In genomic region chr8:94365410-94365981, GRCm38 (mm10) we compare ENCODE assay signal across 8 mouse cellular contexts. TPM values are rescaled to one million over a fixed set of nuclear protein-coding genes. Genes with fewer than 3 reads are reported as not detected.
DNase-seq lines count a peak whose midpoint lies in the region; ATAC-seq and TF ChIP-seq lines count a peak whose summit lies in the region.

No protein-coding gene starts in this region.

- DNase-seq in kidney, adult 2 months, result peak; percentile 72
- DNase-seq in induced T-regulatory cell, adult 2 months (ENCODE audit: low read depth), result peak; percentile 97
- DNase-seq in thymus, postnatal 25 days, result peak; percentile 85
- DNase-seq in forebrain, embryonic 14.5 days (ENCODE audit: low spot score), result no peak
- no peak for DNase-seq in cerebellum, postnatal 14 days
- DNase-seq in cerebellum, postnatal 36 days, result no peak

- no peak for ATAC-seq in kidney, embryonic 14.5 days (ENCODE audit: low FRiP score, low TSS enrichment)
- no peak for ATAC-seq in forebrain, embryonic 14.5 days

- no peak for TF ChIP-seq CTCF in kidney, adult 2 months (conservative IDR thresholded peaks at IDR 0.05; ENCODE audit: insufficient read depth, insufficient read length, low read depth, low read length)

- no peak overlapping the region for H3K4me2 ChIP-seq in kidney, embryonic 14.5 days (replicated peaks; ENCODE audit: low read depth, low read length)
- no peak overlapping the region for H3K4me2 ChIP-seq in forebrain, embryonic 14.5 days (ENCODE audit: low read length)

- H3K4me1 ChIP-seq in kidney, adult 2 months (ENCODE audit: control insufficient read depth, insufficient read depth, low read length), result peaks cover 31% of the 10 kb centered on the region
- no peaks in the 10 kb centered on the region for H3K4me1 ChIP-seq in kidney, embryonic 14.5 days (ENCODE audit: control insufficient read depth, insufficient read depth, low read length)
- H3K4me1 ChIP-seq in forebrain, embryonic 14.5 days (ENCODE audit: control insufficient read depth, insufficient read depth, low read length), result no peaks in the 10 kb centered on the region

- H3K27me3 ChIP-seq in kidney, adult 2 months (replicated peaks; ENCODE audit: control insufficient read depth, insufficient read depth, low read length), result no peaks in the 10 kb centered on the region
- H3K27me3 ChIP-seq in kidney, embryonic 14.5 days (ENCODE audit: control insufficient read depth, insufficient read depth, low read length), result no peaks in the 10 kb centered on the region
- no peaks in the 10 kb centered on the region for H3K27me3 ChIP-seq in forebrain, embryonic 14.5 days (replicated peaks; ENCODE audit: control insufficient read depth, insufficient read depth, low read length)

- TF ChIP-seq POLR2A in kidney, adult 2 months (IDR thresholded peaks at IDR 0.05; ENCODE audit: low read depth, low read length), result peak; percentile 68

- 82% methylated on average over 9 of the region's 9 CpGs for WGBS in kidney, adult 2 months
- WGBS in kidney, embryonic 14.5 days, result 91% methylated on average over 9 of the region's 9 CpGs
- 11% methylated on average over 9 of the region's 9 CpGs for WGBS in macrophage (ENCODE audit: missing documents)
- WGBS in forebrain, embryonic 14.5 days, result 89% methylated on average over 9 of the region's 9 CpGs

- H3K9me3 ChIP-seq in kidney, embryonic 14.5 days (ENCODE audit: control insufficient read depth, low read length), result no peaks in the 10 kb centered on the region
- no peaks in the 10 kb centered on the region for H3K9me3 ChIP-seq in forebrain, embryonic 14.5 days (replicated peaks; ENCODE audit: control insufficient read depth, low read length)

- no peak overlapping the region for H3K4me3 ChIP-seq in kidney, adult 2 months (ENCODE audit: insufficient read depth, low read depth, low read length)
- H3K4me3 ChIP-seq in kidney, embryonic 14.5 days (ENCODE audit: low read length), result no peak overlapping the region
- H3K4me3 ChIP-seq in macrophage (ENCODE audit: inconsistent target), result no peak overlapping the region
- no peak overlapping the region for H3K4me3 ChIP-seq in forebrain, embryonic 14.5 days (ENCODE audit: low read depth, low read length)

- no peaks in the 10 kb centered on the region for H3K36me3 ChIP-seq in kidney, adult 2 months (ENCODE audit: control insufficient read depth, insufficient read depth, low read length)
- H3K36me3 ChIP-seq in kidney, embryonic 14.5 days (ENCODE audit: control insufficient read depth, insufficient read depth, low read length), result no peaks in the 10 kb centered on the region
- H3K36me3 ChIP-seq in macrophage (ENCODE audit: inconsistent target), result no peaks in the 10 kb centered on the region
- H3K36me3 ChIP-seq in forebrain, embryonic 14.5 days (ENCODE audit: control insufficient read depth, insufficient read depth, low read length), result no peaks in the 10 kb centered on the region

- H3K79me2 ChIP-seq in macrophage (ENCODE audit: inconsistent target), result no peaks in the 10 kb centered on the region

- no peak overlapping the region for H3K27ac ChIP-seq in kidney, adult 2 months (ENCODE audit: insufficient read depth, low read depth, low read length)
- H3K27ac ChIP-seq in kidney, embryonic 14.5 days (ENCODE audit: low read depth, low read length), result no peak overlapping the region
- peak overlapping the region; percentile 77 for H3K27ac ChIP-seq in macrophage
- H3K27ac ChIP-seq in forebrain, embryonic 14.5 days (ENCODE audit: low read depth, low read length), result no peak overlapping the region

- H3K9ac ChIP-seq in kidney, embryonic 14.5 days (ENCODE audit: low read depth, low read length), result no peak overlapping the region
- no peak overlapping the region for H3K9ac ChIP-seq in forebrain, embryonic 14.5 days (ENCODE audit: low read length)

RNA-seq across cellular contexts. Expression of gene Herpud1, which starts 20.7 kb away (rescaled TPM):
- polyA plus RNA-seq in kidney, adult 2 months (2012; rRNA removed), result 417 and 537 TPM in 2 replicates
- polyA plus RNA-seq in kidney, embryonic 14.5 days (2014; fragmentation: Nextera tagmentation; extraction: Ambion mirVana), result 53.7 and 61.2 TPM in 2 replicates
- 10 to 100 TPM in 24 of 26 experiments, 1 to 10 TPM in 2; 2.6 to 62.7 (median 40.8) TPM for total RNA-seq in macrophage (2018; cell fraction: chromatin; rRNA removed)
- total RNA-seq in macrophage (2018; cell fraction: cytosol; rRNA removed), result 10 to 100 TPM; 15.8 to 48.4 (median 33.5) TPM
- total RNA-seq in macrophage (2018; cell fraction: nucleus; rRNA removed), result 10 to 100 TPM in 25 of 26 experiments, 1 to 10 TPM in 1; 8.9 to 81.8 (median 51.0) TPM
- 10.5 to 51.9 TPM (median 22.0 TPM) in 3 replicates for polyA plus RNA-seq in macrophage (2018)
- 62.6 and 72.3 TPM in 2 replicates for polyA plus RNA-seq in forebrain, embryonic 14.5 days (2014; fragmentation: Nextera tagmentation; extraction: Ambion mirVana)

RNA-seq across cellular contexts. Expression of gene Slc12a3, which starts 36.5 kb away (rescaled TPM):
- 600 and 1,070 TPM in 2 replicates for polyA plus RNA-seq in kidney, adult 2 months (2012; rRNA removed)
- 0.39 and 0.51 TPM in 2 replicates for polyA plus RNA-seq in kidney, embryonic 14.5 days (2014; fragmentation: Nextera tagmentation; extraction: Ambion mirVana)
- total RNA-seq in macrophage (2018; cell fraction: chromatin; rRNA removed), result 1 to 10 TPM in 1 of 26 experiments, under 1 TPM in 18, not detected in 7; 0.18 to 1.9 (median 0.37) TPM
- total RNA-seq in macrophage (2018; cell fraction: cytosol; rRNA removed), result not detected
- total RNA-seq in macrophage (2018; cell fraction: nucleus; rRNA removed), result under 1 TPM in 12 of 26 experiments, not detected in 14; 0.17 to 0.72 (median 0.34) TPM
- polyA plus RNA-seq in macrophage (2018), result not detected in 3 replicates
- not detected in 2 replicates for polyA plus RNA-seq in forebrain, embryonic 14.5 days (2014; fragmentation: Nextera tagmentation; extraction: Ambion mirVana)

Comparison
In these comparisons a context has a peak if more than half of its experiments do, and no peak if none do; other contexts are left out.
1. RNA of gene Slc12a3, which starts 36.5 kb away (polyA plus RNA-seq): 600 to 1,070 TPM in kidney, adult 2 months; 0.39 to 0.51 TPM in kidney, embryonic 14.5 days, not detected in macrophage and not detected in forebrain, embryonic 14.5 days; every median in the first group is over 100 times any median in the second.
2. DNase-seq: peak in kidney, adult 2 months (single experiment), induced T-regulatory cell, adult 2 months (single experiment) and thymus, postnatal 25 days (single experiment); none in forebrain, embryonic 14.5 days (single experiment), cerebellum, postnatal 14 days (0 of 2) and cerebellum, postnatal 36 days (0 of 2).